Mouse (Mus musculus) liver, embryonic 14.5 days (tissue): ENCODE measurements around the gene Klhl35. TPM values are rescaled to one million over a fixed set of nuclear protein-coding genes. Genes with fewer than 3 reads are reported as not detected.

ENCODE experiments used
- ATAC-seq: fragments of 200-750 bp; cut with Nextera tagmentation; 2 replicates; pipeline ENCODE4 v1.8.0; 2017; ENCODE audit warnings: moderate number of reproducible peaks, mild to moderate bottlenecking, moderate library complexity; ENCODE audit not compliant: insufficient read depth
- DNase-seq, 3 experiments: peaks; one replicate each; pipeline ENCODE4 v3.0.0-alpha.2; 2012 to 2013; ENCODE audit warnings: low read depth in 3 of 3, low spot score in 3 of 3
- H3K27ac ChIP-seq: fragments of 300-500 bp; sonication (generic); 2 replicates; pipeline ENCODE4 v1.5.1; 2014; ENCODE audit warnings: moderate library complexity, mild to moderate bottlenecking, control low read depth, inconsistent platforms
- H3K27me3 ChIP-seq: fragments of 300-500 bp; sonication (generic); 2 replicates; pipeline ENCODE4 v1.6.1; 2014; ENCODE audit warnings: mild to moderate bottlenecking, low read length, moderate library complexity; ENCODE audit not compliant: control insufficient read depth, insufficient read depth
- H3K36me3 ChIP-seq: fragments of 300-500 bp; sonication (generic); replicated peaks from 2 replicates; pipeline ENCODE4 v1.6.1; 2014; ENCODE audit warnings: low read depth; ENCODE audit not compliant: control insufficient read depth, insufficient read depth
- H3K4me1 ChIP-seq, 2 experiments: fragments of 200-500 bp in 1 of 2; fragments of 300-500 bp in 1 of 2; sonication (generic) in 1 of 2; replicated peaks; 2 replicates each; pipeline ENCODE4 v1.6.1; 2012 to 2014; ENCODE audit warnings: antibody characterized with exemption in 1 of 2, inconsistent platforms in 1 of 2, low read length in 1 of 2; ENCODE audit not compliant: control insufficient read depth in 2 of 2, insufficient read depth in 2 of 2
- H3K4me2 ChIP-seq: fragments of 300-500 bp; sonication (generic); 2 replicates; pipeline ENCODE4 v1.6.1; 2014; ENCODE audit warnings: low read depth, mild to moderate bottlenecking, control low read depth, moderate library complexity
- H3K4me3 ChIP-seq, 2 experiments: fragments of 200-500 bp in 1 of 2; fragments of 300-500 bp in 1 of 2; sonication (generic) in 1 of 2; 2 replicates each; pipeline ENCODE4 v1.5.1; 2012 to 2014; ENCODE audit warnings: low read depth in 2 of 2, low read length in 2 of 2, mild to moderate bottlenecking in 2 of 2, control low read depth in 1 of 2, inconsistent platforms in 1 of 2, moderate library complexity in 1 of 2; ENCODE audit not compliant: insufficient read depth in 1 of 2
- H3K9ac ChIP-seq: fragments of 300-500 bp; sonication (generic); replicated peaks from 2 replicates; pipeline ENCODE4 v1.6.1; 2014; ENCODE audit warnings: mild to moderate bottlenecking, control low read depth, moderate library complexity
- H3K9me3 ChIP-seq: fragments of 300-500 bp; sonication (generic); 2 replicates; pipeline ENCODE4 v1.6.1; 2016; ENCODE audit warnings: low read length, mixed read lengths; ENCODE audit not compliant: control insufficient read depth
- CTCF ChIP-seq: IDR thresholded peaks from 2 replicates; pipeline ENCODE4 v1.5.1; 2016; ENCODE audit warnings: antibody characterized with exemption, low read depth, control low read depth
- EP300 ChIP-seq: IDR thresholded peaks from 2 replicates; pipeline ENCODE4 v1.6.1; 2016; ENCODE audit warnings: antibody characterized with exemption, low read depth
- WGBS: fragments of 180-500 bp; shearing (Covaris S2); extraction: QIAGEN DNeasy Blood & Tissue Kit; methylation state at CpG from one replicate; pipeline ENCODE4 v1.1.7; 2014; ENCODE audit not compliant: insufficient replicate concordance; 5-methylcytosine and 5-hydroxymethylcytosine counted together
- polyA plus RNA-seq, 2 experiments: library from polyadenylated mRNA; depleted of rRNA in 1 of 2; stranded (reverse) in 1 of 2; unstranded in 1 of 2; fragments of >200 nt; fragmentation: Nextera tagmentation in 1 of 2; extraction: Ambion mirVana in 1 of 2; gene quantifications; 2 replicates each; pipeline versions ENCODE4 v1.2.1 to v1.2.3; 2012 to 2014

Klhl35 gene
- polyA plus RNA-seq, 2 experiments = 0.12 to 0.38 TPM

DNA sequence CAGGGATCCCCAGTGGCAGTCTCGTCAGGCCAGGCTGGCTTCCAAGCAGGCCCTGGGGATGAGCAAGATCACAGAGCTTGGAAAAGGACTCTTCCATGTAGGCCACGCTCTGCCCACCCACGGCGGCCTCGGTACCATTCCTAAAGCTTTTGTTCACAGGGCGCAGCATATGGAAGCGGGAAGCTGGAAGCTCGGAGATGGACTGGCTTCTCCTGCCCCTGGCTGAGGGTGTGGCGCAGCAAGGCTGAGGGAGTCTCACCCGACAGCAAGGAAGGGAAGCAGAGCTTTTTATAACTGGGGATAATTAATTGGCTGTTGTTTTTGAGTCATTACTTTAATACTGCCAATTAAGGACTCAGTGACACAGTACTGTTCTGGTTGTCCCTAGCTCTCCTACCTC lies 38.8 kb upstream of the Klhl35 start:
- WGBS = 68% methylated on average over 10 of the region's 10 CpGs
- TF ChIP-seq CTCF (no peak), EP300 (no peak)

DNA sequence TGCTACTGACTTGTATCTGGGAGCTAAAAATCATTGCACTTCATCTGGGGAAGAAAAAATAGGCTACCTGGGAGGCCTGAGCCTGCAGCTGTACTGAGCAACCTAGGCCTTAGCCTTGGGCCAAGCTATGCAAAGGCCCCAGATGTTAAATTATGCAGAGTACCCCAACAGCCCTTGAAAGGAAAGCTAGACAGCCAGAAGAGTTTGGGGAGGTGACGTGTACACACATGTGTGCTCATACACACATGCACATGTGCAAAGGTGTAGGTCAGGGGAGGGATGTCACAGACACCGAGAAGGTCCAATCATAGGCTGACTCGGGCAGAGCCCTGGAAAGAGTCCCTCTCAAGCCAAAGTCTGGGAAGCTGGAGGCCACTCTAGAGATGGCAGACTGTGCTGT lies 37.8 kb upstream of the Klhl35 start:
- Histone ChIP-seq H3K9ac (no peak overlapping the region), H3K4me1 (0 out of 4 replicates have a peak, but pooled peaks cover 0 to under 1% of the 10 kb centered on the region in 2 experiments), H3K27me3 (no peaks in the 10 kb centered on the region), H3K27ac (no peak overlapping the region), H3K9me3 (no peaks in the 10 kb centered on the region), H3K4me3 (no peak overlapping the region), H3K36me3 (no peaks in the 10 kb centered on the region), H3K4me2 (no peak overlapping the region)
- TF ChIP-seq CTCF (no peak), EP300 (no peak)
- ATAC-seq = no peak
- DNase-seq = no peak
- WGBS = 60% methylated on average over 3 of the region's 3 CpGs

More for the DNA sequence above, 38.8 kb upstream of the Klhl35 start:
- no peak for ATAC-seq
- Histone ChIP-seq H3K9ac (no peak overlapping the region), H3K4me1 (no peaks in the 10 kb centered on the region), H3K4me3 (no peak overlapping the region), H3K27me3 (no peaks in the 10 kb centered on the region), H3K36me3 (no peaks in the 10 kb centered on the region), H3K9me3 (no peaks in the 10 kb centered on the region), H3K27ac (no peak overlapping the region), H3K4me2 (no peak overlapping the region)
- no peak for DNase-seq

DNA sequence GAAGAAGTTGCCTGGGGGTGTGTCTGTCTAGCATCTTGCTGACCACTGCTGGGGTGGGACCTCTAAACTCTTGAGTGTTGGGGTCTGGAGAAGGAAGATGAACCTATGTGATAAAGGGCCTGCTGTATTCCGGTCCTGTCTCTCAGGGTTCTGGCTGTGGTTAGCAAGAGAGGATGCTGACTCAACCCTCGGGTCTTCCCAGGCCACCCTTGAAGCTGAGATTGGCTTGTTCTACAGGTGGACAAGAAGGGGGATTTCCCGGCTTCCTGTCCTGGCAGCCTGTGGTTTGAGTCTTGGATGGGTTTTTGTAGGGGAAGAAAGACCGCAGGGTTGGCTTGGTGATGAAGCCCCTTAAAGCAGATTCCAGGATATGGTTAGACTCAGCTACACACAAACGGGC lies 37.0 kb upstream of the Klhl35 start:
- WGBS = 19% methylated on average over 5 of the region's 5 CpGs
- DNase-seq (no peak), ATAC-seq (no peak)
- Histone ChIP-seq H3K4me1 (0 out of 4 replicates have a peak, but pooled peaks cover 0 to 2% of the 10 kb centered on the region in 2 experiments), H3K4me2 (no peak overlapping the region), H3K4me3 (no peak overlapping the region), H3K36me3 (no peaks in the 10 kb centered on the region), H3K9me3 (no peaks in the 10 kb centered on the region), H3K27me3 (no peaks in the 10 kb centered on the region), H3K9ac (no peak overlapping the region), H3K27ac (no peak overlapping the region)
- TF ChIP-seq EP300 (no peak), CTCF (no peak)

DNA sequence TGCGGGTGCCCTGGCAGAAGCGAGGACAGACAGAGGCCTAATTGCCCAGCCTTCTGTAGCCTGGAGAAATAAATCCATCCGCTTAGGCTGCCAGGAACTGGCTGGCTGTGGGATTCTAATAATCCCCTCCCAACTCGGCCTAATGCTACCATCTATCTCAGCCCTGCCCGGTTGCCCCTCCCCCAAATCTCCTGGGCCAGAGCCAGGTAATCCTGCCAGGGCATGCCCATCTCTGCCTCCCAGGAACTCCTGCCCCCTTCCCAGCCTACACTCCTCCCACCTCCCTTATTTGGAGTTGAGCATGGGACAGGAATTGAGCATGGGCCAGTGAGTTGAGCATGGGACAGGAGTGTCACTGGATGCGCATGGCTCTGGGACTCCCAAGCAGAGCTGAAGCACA lies 36.0 kb upstream of the Klhl35 start:
- no peak overlapping the region for H3K4me3 ChIP-seq
- H3K4me2 ChIP-seq = no peak overlapping the region
- H3K36me3 ChIP-seq = no peaks in the 10 kb centered on the region
- DNase-seq (no peak), ATAC-seq (no peak)
- H3K27ac ChIP-seq = no peak overlapping the region
- H3K27me3 ChIP-seq = no peaks in the 10 kb centered on the region
- WGBS = 70% methylated on average over 6 of the region's 6 CpGs
- H3K4me1 ChIP-seq = peaks cover 0 to 4% of the 10 kb centered on the region in 2 experiments; a peak in 1 of 4 replicates
- TF ChIP-seq CTCF (no peak), EP300 (no peak)
- H3K9ac ChIP-seq = no peak overlapping the region
- H3K9me3 ChIP-seq = no peaks in the 10 kb centered on the region

DNA sequence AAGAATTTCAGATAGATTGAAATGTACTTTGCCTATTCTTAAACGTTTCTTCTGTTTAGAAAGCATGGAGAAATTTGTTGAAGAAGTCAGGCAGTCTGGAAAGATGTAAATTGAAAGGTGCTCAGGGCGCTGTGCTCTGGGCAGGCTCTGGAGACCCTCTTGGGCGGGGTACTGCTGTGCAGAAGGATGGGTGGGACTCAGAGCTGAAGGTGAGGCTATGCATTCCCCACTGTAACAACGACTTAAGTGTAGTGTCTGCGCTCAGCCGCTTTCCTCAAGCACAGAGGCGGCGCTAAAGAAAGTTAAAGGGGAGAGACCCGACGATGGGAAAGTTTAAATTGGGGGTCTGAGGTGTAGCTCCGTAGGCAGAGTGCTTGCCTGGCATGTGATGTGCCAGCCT lies 35.6 kb upstream of the Klhl35 start:
- no peak overlapping the region for H3K9ac ChIP-seq
- H3K4me2 ChIP-seq = no peak overlapping the region
- H3K27ac ChIP-seq = no peak overlapping the region
- no peak for ATAC-seq
- no peaks in the 10 kb centered on the region for H3K36me3 ChIP-seq
- H3K9me3 ChIP-seq = no peaks in the 10 kb centered on the region
- no peak for DNase-seq
- 61% methylated on average over 11 of the region's 11 CpGs for WGBS
- no peak overlapping the region for H3K4me3 ChIP-seq
- no peaks in the 10 kb centered on the region for H3K27me3 ChIP-seq
- TF ChIP-seq EP300 = no peak
- TF ChIP-seq CTCF = no peak
- peaks cover 0 to 4% of the 10 kb centered on the region in 2 experiments; a peak in 1 of 4 replicates for H3K4me1 ChIP-seq
